Comparison of ENCODE assay signal across 9 mouse cellular contexts in genomic region chr16:93607669-93608101, GRCm38 (mm10). TPM values are rescaled to one million over a fixed set of nuclear protein-coding genes. Genes with fewer than 3 reads are reported as not detected.
DNase-seq lines count a peak whose midpoint lies in the region; ATAC-seq and TF ChIP-seq lines count a peak whose summit lies in the region.
"Had no signal": no experiment of that assay in that cellular context is flagged by ENCODE, and none has a peak within 500 bp of the region (broad histone marks: within the 10 kb centered on the region; RNA-seq: fewer than 3 reads in every experiment).

No protein-coding gene starts in this region.

- peak; percentile 56; the same call in 1 of the 2 replicates for TF ChIP-seq POLR2A in CH12.LX (IDR thresholded peaks at IDR 0.05; ENCODE audit: low read depth, low read length)

- no peak for TF ChIP-seq CTCF in CH12.LX (conservative IDR thresholded peaks at IDR 0.05 in 1 of 2, IDR thresholded peaks at IDR 0.05 in 1 of 2; ENCODE audit: low read depth in 2 of 2, low read length in 2 of 2)
- TF ChIP-seq CTCF in liver, postnatal 0 days (IDR thresholded peaks at IDR 0.05; ENCODE audit: low read depth) = no peak

- DNase-seq in CH12.LX (ENCODE audit: extremely low read depth) = no peak
- DNase-seq in c-Kit-positive CD71-negative TER-119-negative erythroid progenitor cells, embryonic 14.5 days (ENCODE audit: low read depth) = peak; percentile 74
- DNase-seq in heart, postnatal 10 days = peak; percentile 88 to 90
- peak; percentile 90 to 92 for DNase-seq in kidney, postnatal 4 days
- DNase-seq in liver, postnatal 0 days = peak; percentile 87
- peak; percentile 82 for DNase-seq in telencephalon, adult 2 months (ENCODE audit: low read depth, low spot score)

- peak overlapping the region in 1 of 3 experiments; percentile 63 for H3K4me3 ChIP-seq in CH12.LX (replicated peaks in 1 of 3; ENCODE audit: low read depth in 2 of 3, low read length in 2 of 3, poor library complexity in 1 of 3)
- H3K4me3 ChIP-seq in forebrain, embryonic 12.5 days (replicated peaks) = peak overlapping the region; percentile 63
- H3K4me3 ChIP-seq in liver, postnatal 0 days (ENCODE audit: low read depth, low read length) = peak overlapping the region; percentile 60
- H3K4me3 ChIP-seq in neural tube, embryonic 13.5 days = peak overlapping the region; percentile 77

- no peak overlapping the region for H3K4me2 ChIP-seq in CH12.LX (ENCODE audit: insufficient read depth, low read depth, poor library complexity, severe bottlenecking)
- peak overlapping the region; percentile 76 for H3K4me2 ChIP-seq in forebrain, embryonic 12.5 days
- H3K4me2 ChIP-seq in liver, postnatal 0 days (ENCODE audit: low read depth, low read length) = peak overlapping the region; percentile 86
- peak overlapping the region; percentile 89 for H3K4me2 ChIP-seq in neural tube, embryonic 13.5 days

- no peak for TF ChIP-seq RAD21 in CH12.LX (IDR thresholded peaks at IDR 0.05; ENCODE audit: low read depth, low read length)

- intact Hi-C loops in heart, postnatal 10 days (cut with DNase I) = no loop called here

- H3K36me3 ChIP-seq in CH12.LX (replicated peaks in 1 of 2; ENCODE audit: control insufficient read depth in 1 of 2, insufficient read depth in 1 of 2, low read length in 1 of 2) = peaks cover 0 to 2% of the 10 kb centered on the region in 2 experiments
- peaks cover 19% of the 10 kb centered on the region for H3K36me3 ChIP-seq in forebrain, embryonic 12.5 days (replicated peaks)
- 0 out of 2 replicates have a peak, but pooled peaks cover 4% of the 10 kb centered on the region for H3K36me3 ChIP-seq in liver, postnatal 0 days (replicated peaks; ENCODE audit: insufficient read depth, low read length)
- H3K36me3 ChIP-seq in neural tube, embryonic 13.5 days = peaks cover 38% of the 10 kb centered on the region

- dilution Hi-C loops in CH12.LX (cut with MboI; ENCODE audit: extremely low pct_ligation_motif_present, extremely low pct_unique_long_range_greater_than_20kb, low sequenced_read_pairs) = no loop called here

- WGBS in forebrain, embryonic 12.5 days = under 1% methylated on average over 32 of the region's 32 CpGs
- WGBS in liver, postnatal 0 days (ENCODE audit: insufficient replicate concordance) = under 1% methylated on average over 32 of the region's 32 CpGs
- WGBS in neural tube, embryonic 13.5 days = under 1% methylated on average over 32 of the region's 32 CpGs

- H3K27me3 ChIP-seq in CH12.LX (replicated peaks) = no peaks in the 10 kb centered on the region
- H3K27me3 ChIP-seq in forebrain, embryonic 12.5 days = peaks cover 4% of the 10 kb centered on the region; the same call in 1 of the 2 replicates
- H3K27me3 ChIP-seq in liver, postnatal 0 days (ENCODE audit: insufficient read depth, low read length) = no peaks in the 10 kb centered on the region
- H3K27me3 ChIP-seq in neural tube, embryonic 13.5 days = no peaks in the 10 kb centered on the region

- H3K79me2 ChIP-seq in CH12.LX (replicated peaks; ENCODE audit: control insufficient read depth, extremely low read depth, insufficient read depth, poor library complexity, severe bottlenecking) = no peaks in the 10 kb centered on the region

- no peaks in the 10 kb centered on the region for H3K9me3 ChIP-seq in CH12.LX (replicated peaks; ENCODE audit: low read length)
- no peaks in the 10 kb centered on the region for H3K9me3 ChIP-seq in forebrain, embryonic 12.5 days
- no peaks in the 10 kb centered on the region for H3K9me3 ChIP-seq in liver, postnatal 0 days (ENCODE audit: low read length)
- no peaks in the 10 kb centered on the region for H3K9me3 ChIP-seq in neural tube, embryonic 13.5 days

- in situ Hi-C loops in CH12.LX (cut with MboI; ENCODE audit: low pct_ligation_motif_present, low pct_unique_long_range_greater_than_20kb, low sequenced_read_pairs) = loop anchor here (10.0 kb wide), 1 partner anchor 157 kb away; no protein-coding TSS in a partner anchor

- peak; percentile 52 for ATAC-seq in forebrain, embryonic 12.5 days (ENCODE audit: low FRiP score)
- ATAC-seq in liver, postnatal 0 days = 0 out of 2 replicates have a peak, but pooled peaks have one; percentile 12
- ATAC-seq in neural tube, embryonic 13.5 days (ENCODE audit: low read depth) = peak; percentile 10

- H3K27ac ChIP-seq in CH12.LX (ENCODE audit: insufficient read depth, low read depth) = no peak overlapping the region
- peak overlapping the region; percentile 64 for H3K27ac ChIP-seq in forebrain, embryonic 12.5 days
- peak overlapping the region; percentile 63 for H3K27ac ChIP-seq in liver, postnatal 0 days (ENCODE audit: low read depth)
- peak overlapping the region; percentile 86 for H3K27ac ChIP-seq in neural tube, embryonic 13.5 days (replicated peaks)

- no peak for TF ChIP-seq EP300 in CH12.LX (IDR thresholded peaks at IDR 0.05; ENCODE audit: low read length)
- no peak for TF ChIP-seq EP300 in liver, postnatal 0 days (IDR thresholded peaks at IDR 0.05; ENCODE audit: low read depth)

- H3K9ac ChIP-seq in CH12.LX (ENCODE audit: insufficient read depth, low read depth) = peak overlapping the region; percentile 12; the same call in 1 of the 2 replicates
- peak overlapping the region; percentile 69 for H3K9ac ChIP-seq in forebrain, embryonic 12.5 days
- peak overlapping the region; percentile 74 for H3K9ac ChIP-seq in liver, postnatal 0 days (replicated peaks)
- peak overlapping the region; percentile 86 for H3K9ac ChIP-seq in neural tube, embryonic 13.5 days

- H3K4me1 ChIP-seq in CH12.LX (ENCODE audit: control insufficient read depth in 1 of 2, insufficient read depth in 2 of 2) = peaks cover 4 to 10% of the 10 kb centered on the region in 2 experiments
- peaks cover 26% of the 10 kb centered on the region for H3K4me1 ChIP-seq in forebrain, embryonic 12.5 days
- peaks cover 20% of the 10 kb centered on the region for H3K4me1 ChIP-seq in liver, postnatal 0 days (ENCODE audit: insufficient read depth)
- H3K4me1 ChIP-seq in neural tube, embryonic 13.5 days (replicated peaks) = peaks cover 34% of the 10 kb centered on the region

TF ChIP-seq in CH12.LX, 34 proteins besides CTCF, POLR2A, EP300 and RAD21:
- TF ChIP-seq CHD2 (IDR thresholded peaks at IDR 0.05; ENCODE audit: low read length) = no peak
- peak; percentile 80 for TF ChIP-seq NRF1 (IDR thresholded peaks at IDR 0.05; ENCODE audit: low read depth, low read length)
- no peak for TF ChIP-seq ZNF384 (IDR thresholded peaks at IDR 0.05; ENCODE audit: low read depth, low read length)
- TF ChIP-seq MEF2A (IDR thresholded peaks at IDR 0.05; ENCODE audit: borderline replicate concordance, low read depth, low read length) = no peak

RNA-seq across cellular contexts. Expression of gene Cbr1, which starts 2.0 kb away (rescaled TPM):
- total RNA-seq in CH12.LX (2012; rRNA removed) (8.1 and 8.9 TPM in 2 replicates), CH12.LX (2014; rRNA removed) (1.1 and 1.5 TPM in 2 replicates)
- polyA plus RNA-seq in CH12.LX (2012; ENCODE audit: insufficient read length, low read depth) = 1.6 and 1.7 TPM in 2 replicates
- 108 and 112 TPM in 2 replicates for polyA plus RNA-seq in forebrain, embryonic 12.5 days (2016; fragmentation: Nextera tagmentation; extraction: Ambion mirVana)
- total RNA-seq in heart, postnatal 10 days (2021) = 10 to 100 TPM; 29.0 to 34.0 TPM
- 131 and 174 TPM in 2 replicates for polyA plus RNA-seq in liver, postnatal 0 days (2015; fragmentation: Nextera tagmentation; extraction: Ambion mirVana)
- 151 and 158 TPM in 2 replicates for polyA plus RNA-seq in neural tube, embryonic 13.5 days (2015; fragmentation: Nextera tagmentation; extraction: Ambion mirVana)

RNA-seq across cellular contexts. Expression of gene Setd4, which starts 3.8 kb away (rescaled TPM):
- total RNA-seq in CH12.LX (2012; rRNA removed) = 20.2 and 21.8 TPM in 2 replicates
- total RNA-seq in CH12.LX (2014; rRNA removed) = 23.0 and 29.7 TPM in 2 replicates
- polyA plus RNA-seq in CH12.LX (2012; ENCODE audit: insufficient read length, low read depth) = 24.6 and 32.6 TPM in 2 replicates
- polyA plus RNA-seq in forebrain, embryonic 12.5 days (2016; fragmentation: Nextera tagmentation; extraction: Ambion mirVana) = 15.8 and 17.2 TPM in 2 replicates
- 1 to 10 TPM; 1.3 to 3.4 TPM for total RNA-seq in heart, postnatal 10 days (2021)
- polyA plus RNA-seq in liver, postnatal 0 days (2015; fragmentation: Nextera tagmentation; extraction: Ambion mirVana) = 6.0 and 6.3 TPM in 2 replicates
- 13.7 and 16.0 TPM in 2 replicates for polyA plus RNA-seq in neural tube, embryonic 13.5 days (2015; fragmentation: Nextera tagmentation; extraction: Ambion mirVana)

RNA-seq across cellular contexts. Expression of gene Gm5678, which starts 20.2 kb away (rescaled TPM):
- total RNA-seq in CH12.LX (2012; rRNA removed) (not detected in 2 replicates), CH12.LX (2014; rRNA removed) (not detected in 2 replicates)
- not detected in 2 replicates for polyA plus RNA-seq in CH12.LX (2012; ENCODE audit: insufficient read length, low read depth)
- polyA plus RNA-seq in forebrain, embryonic 12.5 days (2016; fragmentation: Nextera tagmentation; extraction: Ambion mirVana) = not detected in 2 replicates
- total RNA-seq in heart, postnatal 10 days (2021) = 1 to 10 TPM; 1.4 to 1.8 TPM
- not detected in 2 replicates for polyA plus RNA-seq in liver, postnatal 0 days (2015; fragmentation: Nextera tagmentation; extraction: Ambion mirVana)
- polyA plus RNA-seq in neural tube, embryonic 13.5 days (2015; fragmentation: Nextera tagmentation; extraction: Ambion mirVana) = not detected in 2 replicates
- polyA plus RNA-seq: gonadal fat pad, adult 2 months had no signal

Comparison
In these comparisons a context has a peak if more than half of its experiments do, and no peak if none do; other contexts are left out.
1. H3K9ac ChIP-seq: peak in every context shown above with its lines; median percentile 86 in neural tube, embryonic 13.5 days; 74 in liver, postnatal 0 days; 69 in forebrain, embryonic 12.5 days; 12 in CH12.LX.
2. RNA of gene Cbr1, which starts 2.0 kb away (polyA plus RNA-seq): 151 to 158 TPM in neural tube, embryonic 13.5 days, 131 to 174 TPM in liver, postnatal 0 days and 108 to 112 TPM in forebrain, embryonic 12.5 days; 1.6 to 1.7 TPM in CH12.LX; every median in the first group is over 10 times any median in the second.
3. Peak in every context shown above with its lines, with median percentiles within 50 percentile points of each other: ATAC-seq.